Mouse (Mus musculus) heart, adult 2 months (tissue): ENCODE results near the gene Ccdc167.

Experiments
- CTCF ChIP-seq: fragments of 200-600 bp; IDR thresholded peaks from 2 replicates; pipeline ENCODE4 v1.8.1; 2022; ENCODE audit warnings: antibody characterized with exemption, mild to moderate bottlenecking, moderate library complexity
- EP300 ChIP-seq: fragments of 200-500 bp; IDR thresholded peaks from 2 replicates; pipeline ENCODE4 v1.6.1; 2011; ENCODE audit warnings: low read depth, low read length, control low read depth; ENCODE audit not compliant: insufficient read depth
- POLR2A ChIP-seq: fragments of 200-500 bp; IDR thresholded peaks from 2 replicates; pipeline ENCODE4 v1.6.1; 2011; ENCODE audit warnings: mild to moderate bottlenecking, low read depth, low read length, control low read depth; ENCODE audit not compliant: insufficient read depth

GRCm38 (mm10) chr17:29690257-29690656, 26.6 kb downstream of the Ccdc167 start:
- TF ChIP-seq CTCF (no peak), POLR2A (no peak), EP300 (no peak)
